Comparison of ENCODE assay signal across 8 mouse cellular contexts in genomic region chr9:64691176-64691575, GRCm38 (mm10). TPM values are rescaled to one million over a fixed set of nuclear protein-coding genes. Genes with fewer than 3 reads are reported as not detected.
DNase-seq lines count a peak whose midpoint lies in the region; ATAC-seq lines count a peak whose summit lies in the region.

No protein-coding gene starts in this region.

- peak; percentile 36; the same call in 1 of the 2 replicates for ATAC-seq in heart, embryonic 14.5 days (ENCODE audit: insufficient number of reproducible peaks, insufficient read depth, low FRiP score, low read depth)
- peak; percentile 82 for ATAC-seq in intestine, embryonic 15.5 days
- peak; percentile 75; the same call in 1 of the 2 replicates for ATAC-seq in limb, embryonic 13.5 days (ENCODE audit: low FRiP score, low read depth)
- ATAC-seq in midbrain, embryonic 14.5 days (ENCODE audit: low FRiP score, low TSS enrichment), result peak; percentile 72; the same call in 1 of the 2 replicates

- H3K4me1 ChIP-seq in heart, embryonic 14.5 days (ENCODE audit: control insufficient read depth in 2 of 2, insufficient read depth in 2 of 2, low read length in 2 of 2), result peaks cover 0 to 2% of the 10 kb centered on the region in 2 experiments; a peak in 1 of 4 replicates
- peaks cover 17% of the 10 kb centered on the region for H3K4me1 ChIP-seq in forebrain, embryonic 10.5 days
- H3K4me1 ChIP-seq in intestine, embryonic 15.5 days (replicated peaks), result 0 out of 2 replicates have a peak, but pooled peaks cover 7% of the 10 kb centered on the region
- peaks cover 6% of the 10 kb centered on the region; the same call in 1 of the 2 replicates for H3K4me1 ChIP-seq in limb, embryonic 13.5 days
- 0 out of 2 replicates have a peak, but pooled peaks cover 3% of the 10 kb centered on the region for H3K4me1 ChIP-seq in midbrain, embryonic 14.5 days (ENCODE audit: control insufficient read depth, insufficient read depth, low read length)

- no peak overlapping the region for H3K4me2 ChIP-seq in heart, embryonic 14.5 days (ENCODE audit: low read length)
- H3K4me2 ChIP-seq in intestine, embryonic 15.5 days (replicated peaks), result no peak overlapping the region
- H3K4me2 ChIP-seq in limb, embryonic 13.5 days (replicated peaks), result no peak overlapping the region
- no peak overlapping the region for H3K4me2 ChIP-seq in midbrain, embryonic 14.5 days (ENCODE audit: low read length)

- intact Hi-C loops in heart, postnatal 25 days (cut with DNase I), result loop anchor here (5.0 kb wide), 2 partner anchors 299 to 344 kb away; no protein-coding TSS in a partner anchor

- WGBS in heart, embryonic 14.5 days, result 10% methylated on average over 7 of the region's 7 CpGs
- WGBS in forebrain, embryonic 10.5 days, result 1% methylated on average over 7 of the region's 7 CpGs
- WGBS in intestine, embryonic 15.5 days, result 12% methylated on average over 7 of the region's 7 CpGs
- WGBS in limb, embryonic 13.5 days, result 3% methylated on average over 7 of the region's 7 CpGs
- 3% methylated on average over 7 of the region's 7 CpGs for WGBS in midbrain, embryonic 14.5 days

- H3K27ac ChIP-seq in heart, embryonic 14.5 days (replicated peaks in 1 of 2; ENCODE audit: control insufficient read depth in 1 of 2, insufficient read depth in 1 of 2, low read depth in 2 of 2, low read length in 2 of 2), result no peak overlapping the region
- no peak overlapping the region for H3K27ac ChIP-seq in forebrain, embryonic 10.5 days
- no peak overlapping the region for H3K27ac ChIP-seq in intestine, embryonic 15.5 days
- H3K27ac ChIP-seq in limb, embryonic 13.5 days, result no peak overlapping the region
- no peak overlapping the region for H3K27ac ChIP-seq in midbrain, embryonic 14.5 days (replicated peaks; ENCODE audit: low read depth, low read length)

- no peak overlapping the region for H3K9ac ChIP-seq in heart, embryonic 14.5 days (ENCODE audit: low read length)
- H3K9ac ChIP-seq in intestine, embryonic 15.5 days, result no peak overlapping the region
- H3K9ac ChIP-seq in limb, embryonic 13.5 days, result no peak overlapping the region
- H3K9ac ChIP-seq in midbrain, embryonic 14.5 days (replicated peaks; ENCODE audit: low read length), result no peak overlapping the region

- DNase-seq in heart, postnatal 25 days (ENCODE audit: low spot score), result no peak
- DNase-seq in brain, adult 2 months (ENCODE audit: low read depth, low spot score), result peak; percentile 80
- peak; percentile 61 for DNase-seq in forebrain, embryonic 10.5 days (ENCODE audit: extremely low spot score, low spot score)
- peak; percentile 86 for DNase-seq in midbrain, embryonic 14.5 days
- peak; percentile 79 for DNase-seq in testis, postnatal 10 days (ENCODE audit: low spot score)

- H3K4me3 ChIP-seq in heart, embryonic 14.5 days (ENCODE audit: control insufficient read depth in 1 of 2, insufficient read depth in 1 of 2, low read depth in 1 of 2, low read length in 2 of 2), result no peak overlapping the region
- H3K4me3 ChIP-seq in forebrain, embryonic 10.5 days, result no peak overlapping the region
- H3K4me3 ChIP-seq in intestine, embryonic 15.5 days (replicated peaks), result no peak overlapping the region
- no peak overlapping the region for H3K4me3 ChIP-seq in limb, embryonic 13.5 days
- no peak overlapping the region for H3K4me3 ChIP-seq in midbrain, embryonic 14.5 days (replicated peaks; ENCODE audit: low read depth, low read length)

- H3K27me3 ChIP-seq in heart, embryonic 14.5 days (ENCODE audit: control insufficient read depth, insufficient read depth, low read length), result no peaks in the 10 kb centered on the region
- H3K27me3 ChIP-seq in forebrain, embryonic 10.5 days (ENCODE audit: poor library complexity, severe bottlenecking), result no peaks in the 10 kb centered on the region
- no peaks in the 10 kb centered on the region for H3K27me3 ChIP-seq in intestine, embryonic 15.5 days (replicated peaks)
- 0 out of 2 replicates have a peak, but pooled peaks cover 2% of the 10 kb centered on the region for H3K27me3 ChIP-seq in limb, embryonic 13.5 days
- no peaks in the 10 kb centered on the region for H3K27me3 ChIP-seq in midbrain, embryonic 14.5 days (ENCODE audit: control insufficient read depth, insufficient read depth, low read length)

- no peaks in the 10 kb centered on the region for H3K9me3 ChIP-seq in heart, embryonic 14.5 days (ENCODE audit: control insufficient read depth, low read length)
- no peaks in the 10 kb centered on the region for H3K9me3 ChIP-seq in forebrain, embryonic 10.5 days
- no peaks in the 10 kb centered on the region for H3K9me3 ChIP-seq in intestine, embryonic 15.5 days
- no peaks in the 10 kb centered on the region for H3K9me3 ChIP-seq in limb, embryonic 13.5 days
- no peaks in the 10 kb centered on the region for H3K9me3 ChIP-seq in midbrain, embryonic 14.5 days (ENCODE audit: control insufficient read depth, low read length)

- H3K36me3 ChIP-seq in heart, embryonic 14.5 days (ENCODE audit: control insufficient read depth, insufficient read depth, low read length), result peaks cover 22% of the 10 kb centered on the region
- peaks cover 18% of the 10 kb centered on the region for H3K36me3 ChIP-seq in forebrain, embryonic 10.5 days (replicated peaks)
- no peaks in the 10 kb centered on the region for H3K36me3 ChIP-seq in intestine, embryonic 15.5 days
- peaks cover 12% of the 10 kb centered on the region for H3K36me3 ChIP-seq in limb, embryonic 13.5 days
- H3K36me3 ChIP-seq in midbrain, embryonic 14.5 days (ENCODE audit: control insufficient read depth, insufficient read depth, low read length), result peaks cover 11% of the 10 kb centered on the region; the same call in 1 of the 2 replicates

RNA-seq across cellular contexts. Expression of gene Rab11a, which starts 46.4 kb away (rescaled TPM):
- polyA plus RNA-seq in heart, embryonic 14.5 days (2014; fragmentation: Nextera tagmentation; extraction: Ambion mirVana), result 390 and 408 TPM in 2 replicates
- 100 to 1,000 TPM; 170 to 191 TPM for total RNA-seq in heart, postnatal 25 days (2021)
- polyA plus RNA-seq in forebrain, embryonic 10.5 days (2016; fragmentation: Nextera tagmentation; extraction: Ambion mirVana), result 236 and 237 TPM in 2 replicates
- 512 and 519 TPM in 2 replicates for polyA plus RNA-seq in intestine, embryonic 15.5 days (2015; fragmentation: Nextera tagmentation; extraction: Ambion mirVana)
- polyA plus RNA-seq in limb, embryonic 13.5 days (2015; fragmentation: Nextera tagmentation; extraction: Ambion mirVana), result 320 and 323 TPM in 2 replicates
- polyA plus RNA-seq in midbrain, embryonic 14.5 days (2014; fragmentation: Nextera tagmentation; extraction: Ambion mirVana), result 446 and 467 TPM in 2 replicates
